Mouse (Mus musculus) telencephalon, adult 2 months (tissue): Measurements from ENCODE around the gene Ntf5.
A peak's percentile ranks its signal among the peaks of the same experiment; 100 is the strongest.

Experiments used
- DNase-seq: peaks from one replicate; pipeline ENCODE4 v3.0.0-alpha.2; 2011; ENCODE audit warnings: low read depth, low spot score

Ntf5 gene

DNA sequence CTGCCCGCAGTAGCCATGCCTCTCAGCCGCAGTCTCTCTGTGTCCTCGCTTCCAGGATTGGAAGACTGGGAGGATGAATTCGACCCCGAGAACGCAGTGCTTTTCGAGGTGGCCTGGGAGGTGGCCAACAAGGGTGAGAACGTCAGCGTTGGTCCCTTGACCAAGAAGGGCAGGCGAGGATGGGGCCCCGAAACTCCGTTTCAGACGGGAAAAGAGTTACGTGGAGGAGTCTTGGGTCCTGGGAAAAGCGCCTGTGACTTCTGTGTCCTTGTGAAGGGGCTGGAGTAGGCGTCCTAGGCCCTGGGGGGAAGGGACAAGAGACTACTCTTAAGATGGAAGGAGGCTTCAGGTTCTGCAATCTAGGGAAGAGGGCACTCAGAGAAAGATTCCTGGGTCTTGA lies 21.5 kb downstream of the Ntf5 start:
- DNase-seq: no peak

DNA sequence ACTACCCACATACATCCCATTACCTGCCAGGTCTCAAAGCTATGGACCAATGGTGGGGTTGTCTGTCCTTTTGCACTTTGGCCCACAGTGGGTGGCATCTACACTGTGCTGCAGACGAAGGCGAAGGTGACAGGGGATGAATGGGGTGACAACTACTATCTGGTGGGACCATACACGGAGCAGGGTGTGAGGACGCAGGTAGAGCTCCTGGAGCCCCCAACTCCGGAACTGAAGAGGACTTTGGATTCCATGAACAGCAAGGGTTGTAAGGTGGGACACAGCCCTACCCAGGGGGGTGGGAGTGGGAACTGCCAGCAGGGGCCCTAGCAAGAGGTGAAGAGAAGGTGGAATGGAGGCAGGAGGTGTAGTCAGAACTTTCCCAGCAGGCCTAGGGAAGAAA lies 22.9 kb downstream of the Ntf5 start:
- no peak for DNase-seq

DNA sequence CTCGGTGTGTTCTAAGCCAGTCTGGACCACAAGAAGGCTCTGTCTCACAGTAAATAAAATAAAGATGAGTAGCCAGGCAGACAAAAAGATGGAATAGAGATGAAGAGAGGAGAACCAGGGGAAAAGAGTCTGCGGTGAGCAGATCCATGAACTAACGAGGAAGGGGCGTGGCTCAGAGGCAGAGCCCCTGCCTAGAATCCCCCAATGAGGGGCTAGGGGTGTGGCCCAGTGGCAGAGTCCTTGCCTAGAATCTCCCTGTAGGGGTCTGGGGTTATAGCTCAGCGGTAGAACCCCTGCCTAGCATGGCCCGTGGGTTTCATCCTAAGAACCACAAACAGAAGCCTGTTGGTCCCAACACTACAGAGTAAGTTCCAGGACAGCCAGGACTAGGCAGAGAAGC lies 23.6 kb downstream of the Ntf5 start:
- DNase-seq: no peak

DNA sequence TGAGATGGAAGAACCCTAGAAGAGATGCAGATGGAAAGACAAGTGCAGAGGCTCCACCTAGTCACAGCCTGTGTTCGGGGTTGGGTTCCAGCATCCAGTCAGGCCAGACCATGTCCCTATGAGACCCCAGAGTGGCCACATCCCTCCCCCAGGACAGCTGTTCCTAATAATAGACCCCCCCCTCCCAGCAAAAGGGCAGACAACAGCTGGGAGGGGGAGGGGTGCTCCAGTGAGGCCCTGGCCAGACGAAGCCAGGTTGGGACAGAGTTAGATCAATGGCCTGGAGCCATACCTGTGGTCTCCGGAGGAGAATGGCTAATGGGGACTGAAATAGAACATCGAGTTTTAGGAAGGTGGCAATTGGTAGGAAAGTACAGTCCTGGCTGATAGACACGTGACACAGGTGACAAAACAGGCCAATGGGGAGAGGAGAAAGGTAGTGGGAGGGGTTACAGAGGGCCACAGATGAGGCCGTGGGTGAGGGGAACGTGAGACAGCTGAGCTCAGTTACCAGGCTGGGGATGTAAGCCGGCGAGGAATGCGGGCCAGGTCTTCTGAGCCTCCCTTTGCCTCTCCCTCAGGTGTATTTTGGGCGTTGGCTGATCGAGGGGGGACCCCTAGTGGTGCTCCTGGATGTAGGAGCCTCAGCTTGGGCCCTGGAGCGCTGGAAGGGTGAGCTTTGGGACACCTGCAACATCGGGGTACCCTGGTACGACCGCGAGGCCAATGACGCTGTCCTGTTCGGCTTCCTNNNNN lies 24.2 kb downstream of the Ntf5 start, which contains the start of gene Ruvbl2:
Ruvbl2 (minus strand) TSS at position 576 of the 756 bp plus-strand sequence.
- no peak for DNase-seq

DNA sequence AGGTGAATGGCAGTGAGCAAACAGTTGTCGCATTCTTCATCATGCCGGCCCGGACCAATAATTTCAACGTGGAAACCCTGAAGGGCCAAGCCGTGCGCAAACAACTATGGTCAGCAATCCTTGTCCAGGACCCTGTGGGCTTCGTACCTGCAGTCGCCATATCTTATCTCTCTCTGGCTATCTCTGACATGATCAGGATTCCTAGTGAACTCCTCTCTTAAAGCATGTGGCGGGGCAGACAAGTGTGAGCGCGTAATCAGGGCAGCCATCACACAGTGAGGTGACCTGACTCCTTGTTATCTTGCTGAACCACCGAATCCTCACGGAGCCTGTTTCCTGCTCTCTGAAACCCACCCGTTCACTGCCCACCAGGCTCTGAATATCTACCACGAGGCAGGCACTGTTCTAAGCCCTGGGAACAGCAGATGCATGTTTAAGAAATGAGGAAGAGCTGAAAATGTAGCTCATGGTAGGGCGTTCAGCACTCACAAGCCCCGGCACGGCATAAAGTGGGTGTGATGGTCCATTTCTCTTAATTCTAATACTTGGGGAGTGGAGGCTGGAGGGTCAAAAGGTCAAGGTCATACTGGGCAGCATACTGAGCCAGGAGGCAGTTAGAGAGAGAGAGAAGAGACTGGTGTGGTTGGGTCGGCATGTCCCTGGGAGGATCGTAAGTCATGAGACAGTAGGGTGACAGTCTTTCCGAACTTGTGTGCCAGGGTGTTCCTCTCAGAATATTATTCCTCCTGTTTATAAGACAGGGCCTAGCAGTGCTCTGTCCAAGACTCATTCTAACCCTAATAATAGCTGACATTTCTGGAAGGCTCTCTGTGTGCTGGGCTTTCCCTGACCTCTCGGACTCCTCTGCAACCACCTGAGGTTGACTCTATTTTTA lies 30.3 kb downstream of the Ntf5 start:
- DNase-seq: no peak

DNA sequence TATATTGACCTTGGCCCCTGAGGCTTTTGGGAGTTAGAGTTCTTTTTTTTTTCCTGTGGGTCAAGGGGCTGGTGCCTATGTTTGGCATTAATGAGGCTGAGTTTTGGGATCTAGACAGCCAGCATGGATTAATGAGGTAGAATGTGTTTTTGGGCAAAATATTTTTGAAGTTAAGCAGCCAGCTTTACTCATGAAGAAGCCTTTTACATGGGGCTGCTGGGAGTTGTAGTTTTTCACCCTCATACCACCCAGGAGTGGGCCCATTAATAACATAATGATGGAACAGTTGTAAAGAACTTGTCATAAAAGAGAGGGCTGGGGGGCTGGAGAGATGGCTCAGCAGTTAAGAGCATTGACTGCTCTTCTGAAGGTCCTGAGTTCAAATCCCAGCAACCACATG lies 33.1 kb downstream of the Ntf5 start:
- DNase-seq: no peak

DNA sequence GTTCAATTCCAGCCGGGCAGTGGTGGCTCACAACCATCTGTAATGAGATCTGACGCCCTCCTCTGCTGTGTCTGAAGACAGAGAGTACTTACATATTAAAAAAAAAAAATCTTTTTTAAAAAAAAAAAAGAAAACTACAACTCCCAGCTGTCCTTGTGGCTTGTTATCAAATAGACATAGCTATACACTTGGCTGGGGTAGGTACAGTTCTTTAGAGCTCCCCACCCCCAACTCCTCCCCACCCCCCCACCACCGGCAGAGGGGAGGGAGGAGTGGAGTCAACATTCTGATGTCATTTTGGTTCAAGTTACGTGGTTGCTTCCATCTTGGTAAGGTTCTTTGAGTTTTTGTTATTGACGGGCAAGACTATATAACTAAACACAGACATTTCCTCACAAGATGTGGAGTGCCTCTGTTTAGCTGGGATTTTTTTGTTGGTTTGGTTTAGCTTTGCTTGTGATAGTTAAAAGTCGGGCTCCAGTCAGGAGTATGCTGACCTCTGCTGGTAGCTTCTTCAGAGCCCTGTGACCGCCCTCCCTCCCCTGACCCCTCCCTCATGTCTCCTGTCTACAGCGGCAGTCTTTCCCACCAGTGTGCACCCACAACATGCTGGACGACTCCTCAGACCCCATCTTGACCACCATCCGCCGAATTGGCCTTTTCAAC lies 34.0 kb downstream of the Ntf5 start:
- no peak for DNase-seq

DNA sequence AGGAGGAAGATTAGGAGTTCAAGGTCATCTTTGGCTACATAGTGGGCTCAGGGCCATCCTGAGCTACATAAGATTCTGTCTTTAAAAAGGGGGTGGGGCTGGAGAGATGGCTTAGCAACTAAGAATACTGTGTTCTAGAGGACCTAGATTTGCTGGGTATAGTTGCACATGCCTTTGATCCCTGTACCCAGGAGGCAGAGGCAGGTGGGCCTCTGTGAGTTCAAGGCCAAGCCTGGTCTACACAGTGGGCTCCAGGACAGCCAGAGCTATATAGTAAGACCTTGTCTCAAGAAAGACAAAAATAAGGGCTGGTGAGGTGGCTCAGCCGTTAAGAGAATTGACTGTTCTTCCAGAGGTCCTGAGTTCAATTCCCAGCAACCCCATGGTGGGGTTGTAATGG lies 36.5 kb downstream of the Ntf5 start:
- no peak for DNase-seq

DNA sequence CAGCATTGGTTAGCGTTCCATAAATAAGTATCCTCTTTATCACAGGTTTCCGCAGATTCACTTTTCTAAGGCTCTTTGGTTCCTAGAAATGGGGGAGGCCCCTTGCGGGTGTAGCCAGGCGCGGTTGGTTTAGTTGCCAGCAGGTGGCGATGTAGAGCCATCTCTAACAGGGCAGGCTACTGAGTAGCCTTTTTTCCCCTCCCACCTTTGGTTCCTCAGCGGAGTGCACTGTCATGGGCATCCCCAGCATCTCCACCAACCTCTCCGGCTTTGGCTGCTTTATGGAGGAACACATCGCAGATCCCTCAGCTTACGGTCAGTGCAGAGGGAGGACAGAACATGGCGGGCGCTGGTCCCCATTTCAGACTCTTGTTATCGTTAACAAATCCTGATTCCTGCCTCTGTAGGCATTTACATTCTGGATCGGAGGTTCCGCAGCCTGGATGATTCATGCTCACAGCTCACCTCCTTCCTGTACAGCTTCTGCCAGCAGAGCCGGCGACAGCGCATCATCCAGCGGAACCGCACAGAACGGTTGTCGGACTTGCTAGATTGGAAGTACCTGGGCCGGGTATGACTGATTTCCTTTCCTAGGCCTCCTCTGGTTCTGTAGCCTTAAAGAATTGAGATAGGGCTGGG lies 38.0 kb downstream of the Ntf5 start:
- peak; percentile 72 for DNase-seq

DNA sequence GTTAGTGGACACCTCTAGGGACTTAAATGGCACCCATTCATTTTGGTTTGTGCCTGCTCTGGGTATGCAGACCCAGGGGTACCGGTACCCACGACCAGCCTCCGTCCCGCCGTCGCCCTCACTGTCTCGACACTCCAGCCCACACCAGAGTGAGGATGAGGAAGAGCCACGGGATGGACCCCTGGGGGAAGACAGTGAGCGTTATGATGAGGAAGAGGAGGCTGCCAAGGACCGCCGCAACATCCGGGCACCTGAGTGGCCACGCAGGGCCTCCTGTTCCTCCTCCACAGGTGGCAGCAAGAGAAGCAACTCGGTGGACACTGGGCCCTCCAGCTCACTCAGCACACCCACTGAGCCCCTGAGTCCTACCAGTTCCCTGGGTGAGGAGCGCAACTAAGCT lies 41.5 kb downstream of the Ntf5 start:
- DNase-seq: no peak

DNA sequence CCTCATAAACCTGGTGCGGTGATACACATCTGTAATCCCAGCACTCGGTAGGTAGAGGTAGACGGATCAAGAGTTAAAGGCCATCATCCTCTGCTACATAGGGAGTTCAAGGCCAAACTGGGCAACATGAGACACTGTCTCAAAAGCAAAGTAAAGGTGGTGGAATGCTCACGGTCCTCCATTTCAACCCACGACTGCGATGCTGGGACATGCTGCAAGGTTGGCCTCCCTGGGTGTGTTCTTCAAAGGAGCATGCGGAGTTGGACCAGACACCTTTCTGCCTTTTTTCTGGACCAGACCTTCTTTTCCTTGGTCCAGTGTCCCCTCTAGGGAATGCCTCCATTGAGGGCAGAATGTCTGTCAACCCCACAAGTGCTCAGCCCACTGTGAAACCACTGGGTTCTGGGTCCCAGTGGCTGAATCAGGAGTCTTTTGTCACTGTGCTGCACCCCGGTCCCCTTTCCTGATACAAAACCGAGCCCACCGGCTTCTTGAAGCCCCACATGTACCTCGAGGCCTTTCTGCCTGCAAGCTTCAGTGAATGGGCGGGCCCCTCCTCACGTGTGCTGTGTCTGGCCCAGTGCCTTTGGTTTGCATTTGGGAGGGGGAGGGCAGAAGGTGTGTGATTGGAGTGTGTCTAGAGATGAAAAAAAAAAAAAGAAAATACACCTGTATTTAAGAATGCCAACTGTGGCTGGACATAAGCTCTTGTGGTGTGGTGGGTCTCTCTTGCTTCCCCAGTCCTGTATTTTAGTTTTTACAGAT lies 42.6 kb downstream of the Ntf5 start:
- DNase-seq: no peak

DNA sequence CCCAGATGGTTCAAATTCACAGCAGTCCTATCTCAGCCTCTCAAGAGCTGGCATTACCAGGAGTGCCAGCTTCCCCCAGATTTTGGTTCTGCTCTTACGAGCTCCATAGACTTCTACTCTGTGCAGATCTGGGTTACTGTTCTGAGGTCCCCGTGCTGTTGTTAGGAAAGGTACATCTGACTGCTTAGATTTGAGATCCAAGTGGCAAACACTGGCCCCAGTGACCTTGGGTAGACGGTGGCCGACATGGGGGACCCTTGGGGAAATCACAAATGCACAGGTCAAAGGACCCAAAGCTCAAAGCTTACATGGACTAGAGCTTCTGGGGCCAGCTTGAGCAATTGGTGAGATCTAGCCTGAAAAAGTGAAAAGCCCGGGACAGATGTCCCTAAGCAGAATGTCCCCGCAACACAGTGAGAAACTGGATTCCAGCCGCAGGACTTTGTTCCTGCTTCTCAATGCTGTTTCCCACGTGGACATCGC lies 43.3 kb downstream of the Ntf5 start:
- no peak for DNase-seq

DNA sequence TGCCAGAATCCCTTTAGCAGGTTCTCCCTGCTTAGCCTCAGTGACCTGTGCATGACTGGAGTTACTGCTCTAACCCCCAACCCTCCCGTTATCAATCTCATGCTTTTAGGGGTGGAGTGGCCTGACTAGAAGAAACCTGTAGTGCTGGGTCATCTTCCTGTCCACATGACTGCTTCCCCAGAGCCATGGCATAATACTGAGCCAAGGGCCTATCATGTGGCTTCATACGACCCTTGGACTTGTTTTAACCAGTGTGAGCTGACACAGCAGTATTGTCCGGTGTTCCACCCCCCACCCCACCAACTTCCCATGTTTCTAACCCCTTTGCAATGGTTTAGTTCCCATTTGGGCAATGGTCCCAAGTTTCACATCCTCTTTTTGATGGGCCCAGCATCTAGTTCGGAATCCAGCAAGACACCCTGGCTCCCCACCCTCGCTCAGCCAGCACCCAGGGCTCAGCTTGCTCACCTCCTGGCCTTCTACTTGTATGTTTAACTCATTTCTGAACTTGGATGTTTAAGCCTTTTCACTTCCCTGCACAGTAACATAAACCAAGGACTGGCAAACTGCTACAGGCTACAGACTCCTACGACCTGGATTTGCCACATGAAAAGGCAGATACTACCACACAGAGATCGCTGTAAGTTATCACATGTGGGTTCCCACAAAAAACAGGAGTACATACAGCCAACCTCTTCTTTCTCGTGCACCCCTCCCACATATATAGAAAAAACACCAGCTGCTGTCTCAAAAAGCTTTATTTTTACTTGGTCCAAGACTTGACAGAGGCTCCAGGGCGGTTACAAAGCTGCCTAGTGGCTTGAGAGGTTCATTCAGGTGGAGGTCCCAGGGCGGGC lies 43.9 kb downstream of the Ntf5 start:
- no peak for DNase-seq

DNA sequence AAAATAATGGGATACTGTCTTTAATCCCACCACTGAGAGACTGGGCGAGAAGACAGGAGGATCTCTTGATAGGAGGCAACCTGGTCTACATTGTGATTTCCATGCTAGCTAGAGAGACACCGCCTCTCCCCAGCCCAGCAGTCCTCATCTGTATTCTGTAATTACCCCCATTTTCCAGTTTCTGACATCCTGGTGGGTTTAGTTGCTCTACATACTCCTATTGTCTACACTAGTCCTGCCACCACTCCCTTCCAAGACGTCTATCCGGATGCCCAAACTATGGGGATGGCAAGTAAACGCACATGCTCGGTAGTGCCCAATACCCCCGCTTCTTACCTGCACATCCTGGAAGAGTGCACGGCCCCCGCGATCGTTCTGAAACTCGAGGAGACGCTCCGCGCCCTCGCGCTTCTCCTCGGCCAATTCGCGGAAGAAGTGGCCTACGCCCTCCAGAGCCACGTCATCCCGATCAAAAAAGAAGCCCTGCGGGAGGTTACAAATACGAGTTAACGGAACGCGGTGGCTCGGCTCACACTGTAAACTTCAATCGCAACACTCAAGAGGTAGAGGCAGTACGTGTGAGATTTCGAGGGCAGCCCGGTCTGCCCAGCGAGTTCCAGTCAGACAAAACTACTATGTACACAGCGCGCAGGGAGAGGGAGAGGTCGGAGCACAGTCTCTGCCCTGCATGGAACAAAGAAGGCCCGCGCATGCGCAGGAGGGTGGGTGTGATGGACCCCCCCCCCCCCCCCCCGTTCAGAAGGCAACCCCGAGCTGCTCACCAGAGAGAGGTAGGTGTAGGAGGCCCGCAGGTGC lies 45.5 kb downstream of the Ntf5 start:
- no peak for DNase-seq

DNA sequence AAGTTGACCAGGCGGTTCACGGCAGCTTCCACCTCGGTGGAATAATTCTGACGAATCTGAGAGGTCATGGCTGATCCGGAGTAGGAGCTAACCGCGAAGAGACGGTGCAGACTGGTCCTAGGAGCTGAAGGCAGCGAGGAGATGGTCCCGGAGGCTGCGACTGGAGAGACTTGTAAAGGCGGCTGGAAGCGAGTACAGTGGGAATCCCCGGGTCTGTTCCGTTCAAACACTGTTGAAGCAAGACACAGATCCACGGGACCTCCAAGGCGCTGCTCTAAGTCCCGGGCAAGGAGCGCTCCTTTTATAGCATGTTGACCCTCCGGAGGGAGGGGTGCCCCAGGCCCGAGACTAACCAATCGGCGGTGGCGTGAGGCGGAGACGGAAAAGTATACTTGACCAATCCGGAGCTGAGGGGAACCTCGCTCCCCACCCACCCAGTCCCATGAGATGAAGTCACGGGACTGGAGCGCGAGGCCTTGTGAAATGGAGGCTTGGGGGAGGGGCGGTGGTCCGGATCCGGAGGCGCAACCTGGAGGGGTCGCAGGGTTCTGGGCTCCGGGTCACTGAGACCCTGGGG lies 46.2 kb downstream of the Ntf5 start, which contains the start of gene Ftl1:
Ftl1 (minus strand) TSS at position 321 of the 577 bp plus-strand sequence.
- DNase-seq: peak; percentile 97

DNA sequence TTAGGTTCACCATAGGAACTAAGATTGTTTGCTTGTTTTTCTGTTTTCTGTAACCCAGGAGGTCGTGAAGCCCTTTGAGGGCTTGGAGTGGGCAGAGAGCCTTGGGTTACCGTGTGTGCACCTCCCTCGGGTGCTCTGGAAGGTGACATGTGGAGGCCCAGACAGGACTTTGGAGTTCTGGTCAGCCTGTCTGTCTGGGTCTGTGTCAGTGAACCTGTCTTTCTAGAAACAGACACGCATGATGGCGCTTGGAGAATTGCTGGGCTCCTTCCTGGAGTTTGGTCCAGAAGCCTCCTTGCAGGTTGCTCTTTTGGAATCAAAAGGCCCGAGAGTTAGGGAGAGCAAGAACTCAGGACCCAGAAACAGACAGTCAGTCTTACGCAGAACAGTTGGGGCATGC lies 46.9 kb downstream of the Ntf5 start:
- DNase-seq: no peak

DNA sequence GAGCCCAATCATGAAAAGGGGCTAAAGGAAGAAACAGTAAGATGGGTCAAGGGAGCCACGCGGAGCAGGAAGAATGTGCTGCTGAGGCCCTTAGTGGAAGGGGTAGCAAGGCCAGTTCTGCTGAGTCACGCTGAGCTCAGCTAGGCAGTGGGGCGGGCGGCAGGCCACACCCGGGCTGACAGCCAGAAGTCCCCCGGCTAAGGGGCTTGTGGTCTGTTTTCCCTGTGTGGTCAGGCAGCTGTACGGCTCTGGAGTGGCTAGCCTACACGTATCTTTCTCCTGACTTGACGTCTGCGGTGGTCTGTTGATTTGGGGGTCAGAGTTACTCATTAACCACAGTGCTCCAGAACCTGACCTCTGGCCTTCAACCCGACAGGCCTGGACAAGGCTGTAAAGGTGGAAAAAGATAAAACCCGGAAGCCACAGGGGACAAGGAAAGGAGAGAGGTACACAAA lies 47.4 kb downstream of the Ntf5 start:
- DNase-seq: no peak

DNA sequence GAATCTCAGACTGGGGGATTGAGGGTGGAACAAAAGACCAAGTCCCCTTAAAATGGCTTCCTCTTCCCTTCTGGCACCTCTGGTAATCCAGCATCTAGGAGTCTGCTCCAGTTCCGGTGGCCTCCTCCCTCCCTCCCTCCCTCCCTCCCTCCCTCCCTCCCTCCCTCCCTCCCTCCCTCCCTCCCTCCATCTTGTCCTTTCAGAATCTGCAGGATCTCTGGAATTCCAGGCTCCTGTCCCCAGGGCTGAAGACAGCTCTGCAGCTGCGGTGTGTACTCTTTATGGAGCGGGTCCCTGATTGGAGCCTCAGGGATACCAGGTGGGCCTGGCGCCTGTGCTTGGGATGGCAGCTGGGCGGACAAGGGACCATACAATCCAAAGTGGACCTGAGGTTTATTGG lies 47.8 kb downstream of the Ntf5 start:
- DNase-seq: no peak

DNA sequence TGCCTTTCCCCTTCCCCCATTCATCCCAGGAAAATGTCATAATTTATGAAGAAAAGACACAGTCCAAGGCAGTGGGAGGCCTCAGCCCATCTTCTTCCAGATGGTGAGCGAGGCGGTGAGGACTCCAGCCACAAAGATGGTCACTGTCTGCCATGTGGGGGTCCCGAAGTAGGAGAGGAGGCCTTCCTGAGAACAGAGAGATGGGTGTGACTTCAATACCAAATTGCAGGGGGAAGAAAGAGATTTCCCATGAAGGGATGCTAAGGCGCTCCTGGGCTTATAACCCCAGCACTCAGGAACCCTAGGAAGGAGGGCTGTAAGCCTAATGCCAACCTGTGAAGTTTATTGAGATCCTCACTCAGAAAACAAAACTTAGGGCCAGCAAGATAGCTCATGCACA lies 48.3 kb downstream of the Ntf5 start:
- DNase-seq: no peak
